Mouse (Mus musculus) embryo, embryonic 10.5 days (tissue): ENCODE data around the gene Tec.

Experiments used
- DNase-seq: peaks from one replicate; pipeline ENCODE4 v3.0.0-alpha.2; 2015; ENCODE audit warnings: low spot score

The Tec gene

DNA sequence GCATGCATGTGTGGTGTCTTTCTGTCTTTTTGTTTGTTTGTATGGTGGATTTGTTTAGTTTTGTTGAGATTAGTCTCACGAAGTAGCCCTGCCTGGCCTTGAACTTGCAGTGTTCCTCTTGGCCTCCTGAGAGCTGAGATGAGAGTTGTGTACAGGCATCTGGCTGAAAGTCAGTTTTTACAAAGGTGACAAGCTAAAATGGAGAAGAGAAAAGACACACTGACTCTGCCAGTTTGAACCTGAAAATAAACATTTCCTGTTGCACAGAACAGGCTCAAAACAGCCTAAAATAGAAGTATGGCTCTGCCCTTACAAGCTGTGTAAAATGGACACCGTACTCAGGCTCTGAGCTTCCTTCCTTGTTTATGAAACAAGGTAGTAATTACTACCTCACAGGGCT lies 14.9 kb downstream of the Tec start:
- no peak for DNase-seq

GRCm38 (mm10) chr5:72852301-72852995 lies 15.8 kb downstream of the Tec start:
- no peak for DNase-seq

DNA sequence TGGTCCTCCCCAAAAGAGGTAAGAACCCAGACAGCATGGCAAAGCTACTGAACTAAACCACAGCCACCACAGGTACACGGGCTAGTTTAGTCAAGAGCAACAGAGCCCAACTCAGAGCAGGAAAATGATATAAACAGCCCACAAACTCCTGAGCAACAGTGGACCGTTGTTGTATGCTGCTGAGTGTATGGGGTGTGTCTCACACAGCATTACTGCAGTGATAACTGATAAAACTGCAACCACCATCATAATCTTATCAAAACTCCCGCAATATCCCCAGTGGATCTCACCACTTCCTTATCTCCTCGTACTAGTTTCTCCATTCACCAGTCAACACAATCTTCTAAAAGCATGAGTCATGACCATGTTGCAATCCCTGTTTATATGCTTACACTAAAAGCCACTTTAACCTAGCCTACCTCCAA lies 16.6 kb downstream of the Tec start:
- no peak for DNase-seq

DNA sequence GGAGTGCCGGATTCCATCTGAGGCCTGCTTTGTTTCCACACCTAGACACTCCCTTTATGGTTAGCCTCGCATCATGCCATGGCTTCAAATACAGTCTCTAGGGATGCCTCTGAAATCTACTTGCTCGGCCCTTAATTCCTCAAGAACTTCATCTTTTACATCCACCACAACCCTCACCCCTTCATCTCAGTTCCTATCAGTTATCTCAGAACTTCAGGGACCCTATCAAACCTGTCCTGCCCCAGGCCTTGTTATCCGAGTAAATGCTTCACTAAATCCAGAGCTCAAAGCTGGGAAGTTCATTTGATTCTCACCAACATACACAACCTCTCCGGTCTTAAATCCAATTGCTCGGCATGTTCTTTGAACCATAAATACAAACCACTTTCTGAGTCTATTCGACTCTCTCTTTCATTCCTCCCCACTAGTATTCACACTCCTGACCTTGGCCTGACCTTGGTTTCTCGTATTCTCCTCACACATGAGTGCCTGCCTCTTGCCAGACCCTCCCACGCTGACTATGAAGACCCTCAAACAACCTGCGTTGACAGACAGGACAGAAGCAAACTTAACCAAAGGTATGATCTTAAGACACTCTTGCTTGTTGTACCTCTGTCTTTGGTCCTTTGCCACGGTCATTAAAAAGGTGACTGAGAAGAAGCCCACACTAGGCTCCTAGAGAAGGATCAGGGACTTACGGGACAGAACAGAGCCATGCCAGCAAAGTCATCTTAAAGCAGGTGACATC lies 17.2 kb downstream of the Tec start:
- DNase-seq = no peak

- DNase-seq = no peak
Observed at GRCm38 (mm10) chr5:72848889-72849435, 19.3 kb downstream of the Tec start.

GRCm38 (mm10) chr5:72846712-72847111 lies 21.6 kb downstream of the Tec start:
- DNase-seq = no peak

GRCm38 (mm10) chr5:72845928-72846630 lies 22.2 kb downstream of the Tec start:
- no peak for DNase-seq

- DNase-seq = no peak
Observed at GRCm38 (mm10) chr5:72844776-72845495, 23.3 kb downstream of the Tec start.

DNA sequence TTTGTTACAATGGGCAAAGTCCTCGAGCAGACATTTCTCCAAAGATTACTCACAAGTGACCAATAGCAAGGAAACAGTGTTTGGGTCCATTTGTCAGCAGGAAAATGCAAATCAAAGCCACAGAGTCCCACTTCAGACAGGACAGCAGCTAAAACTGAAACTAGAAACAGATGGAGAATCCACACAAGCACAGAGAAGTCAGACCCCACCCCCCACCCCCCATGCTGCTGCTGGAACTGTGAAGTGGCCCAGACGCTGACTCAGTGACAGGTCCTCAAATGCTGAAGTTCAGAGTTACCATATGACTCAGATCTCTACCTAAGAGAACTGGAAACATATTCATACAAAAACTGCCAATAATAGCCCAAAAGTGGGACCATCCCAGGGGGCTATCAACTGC lies 24.0 kb downstream of the Tec start:
- DNase-seq = peak; percentile 40

DNA sequence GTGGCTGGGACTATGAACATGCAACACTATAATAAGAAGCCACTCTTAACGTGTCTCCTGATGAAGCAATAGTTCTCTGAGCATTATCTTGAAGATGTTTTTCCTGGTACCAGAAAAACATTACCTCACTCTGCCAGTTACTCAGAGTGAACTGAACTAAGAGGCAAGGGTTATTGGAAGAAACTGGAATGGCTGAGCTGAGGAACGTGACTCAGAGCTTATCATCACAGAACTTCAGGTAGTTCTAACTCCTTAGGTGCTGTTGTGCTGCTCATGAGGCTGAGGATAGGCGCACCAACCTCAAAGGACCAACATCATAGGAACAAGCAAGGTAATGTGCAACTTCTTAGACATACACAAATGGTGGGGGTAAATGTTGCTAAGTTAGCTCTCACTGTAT lies 28.6 kb downstream of the Tec start:
- no peak for DNase-seq

DNA sequence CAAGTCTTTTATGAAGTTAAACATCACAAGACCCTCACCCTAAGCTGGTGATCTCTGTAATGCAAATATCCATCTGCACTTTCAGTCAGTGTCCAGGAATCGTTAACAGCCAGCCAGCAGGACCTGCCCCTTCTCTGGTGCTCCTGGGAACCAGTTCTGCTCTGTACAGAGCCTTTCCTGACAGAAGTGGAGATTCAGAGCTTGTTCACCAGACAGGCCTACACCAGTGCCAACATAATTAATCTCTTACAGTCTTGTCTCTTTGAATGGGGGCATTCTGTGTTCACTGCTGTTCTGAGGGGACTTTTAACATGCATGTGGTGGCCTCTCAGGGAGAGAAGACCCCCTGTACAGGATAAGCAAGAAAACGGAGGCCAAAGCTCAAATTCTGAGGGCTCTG lies 29.3 kb downstream of the Tec start:
- no peak for DNase-seq

DNA sequence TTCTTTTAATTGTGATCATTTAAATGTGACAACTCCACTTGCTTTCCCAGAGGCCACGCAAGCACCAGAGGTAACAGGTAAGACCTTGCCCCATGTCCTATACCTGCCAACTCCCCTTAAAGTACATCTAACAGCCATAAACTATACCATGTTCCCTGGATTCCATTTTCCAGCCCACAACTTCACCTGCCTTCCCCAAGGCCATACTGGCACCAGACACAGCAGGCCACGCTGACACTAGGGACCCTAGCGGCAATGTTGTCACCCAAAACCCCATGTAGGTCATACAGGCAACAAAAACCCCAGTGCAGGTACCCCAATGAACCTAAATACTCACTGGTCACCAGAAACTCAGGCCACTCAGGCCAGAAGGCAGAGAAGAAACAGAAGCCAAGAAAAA lies 32.6 kb downstream of the Tec start:
- DNase-seq = no peak

GRCm38 (mm10) chr5:72832904-72833765 lies 35.1 kb downstream of the Tec start:
- no peak for DNase-seq

GRCm38 (mm10) chr5:72832191-72832590 lies 36.1 kb downstream of the Tec start:
- DNase-seq = no peak

- DNase-seq = no peak
Observed at GRCm38 (mm10) chr5:72830988-72831610, 37.2 kb downstream of the Tec start.

DNA sequence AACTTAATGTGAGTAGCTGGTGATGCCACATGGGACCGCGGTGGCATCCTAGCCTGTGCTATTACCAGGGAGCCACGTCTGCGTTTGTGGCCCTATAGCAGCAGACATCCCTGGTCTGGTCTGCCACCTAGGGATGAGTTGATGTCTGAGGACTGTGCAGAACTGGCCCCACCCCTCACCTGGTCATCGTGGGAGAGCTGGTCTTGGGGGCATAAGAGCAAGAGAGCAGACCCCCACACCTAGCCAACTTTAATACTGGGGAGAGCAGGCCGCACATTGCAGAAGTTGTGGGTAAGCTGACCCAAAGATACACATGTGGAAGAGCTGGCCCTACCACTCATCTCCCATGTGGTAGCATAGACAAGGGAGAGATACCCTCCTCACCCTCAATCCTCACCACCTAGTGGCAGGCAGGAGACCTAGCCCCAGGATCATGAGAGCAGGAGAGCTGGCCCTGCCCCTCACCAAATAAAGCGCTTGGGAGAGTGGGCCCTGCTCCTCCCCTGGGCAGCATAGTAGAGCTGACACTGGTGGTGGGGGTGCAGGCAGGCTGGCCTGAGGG lies 38.7 kb downstream of the Tec start:
- no peak for DNase-seq

GRCm38 (mm10) chr5:72828401-72828800 lies 39.9 kb downstream of the Tec start:
- no peak for DNase-seq

DNA sequence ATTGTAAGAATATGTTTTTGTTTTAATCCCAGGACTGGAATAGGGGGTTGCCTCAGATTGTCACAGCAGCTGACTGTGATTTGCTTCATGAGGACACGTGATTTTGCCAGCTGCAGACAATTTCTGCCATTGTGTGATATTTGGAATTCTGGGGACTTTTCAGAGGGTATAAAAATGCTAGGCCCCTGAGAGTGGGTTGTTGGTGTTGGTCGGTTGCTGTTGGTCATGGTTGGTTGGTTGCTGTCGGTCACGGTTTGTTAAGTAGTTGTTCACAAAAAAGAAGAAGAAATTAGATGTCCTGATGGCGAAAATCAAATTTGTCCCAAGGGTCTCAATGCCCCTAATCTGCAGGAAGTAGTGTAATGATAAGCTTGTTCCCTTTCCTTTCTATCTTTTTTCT lies 40.8 kb downstream of the Tec start:
- DNase-seq = no peak

DNA sequence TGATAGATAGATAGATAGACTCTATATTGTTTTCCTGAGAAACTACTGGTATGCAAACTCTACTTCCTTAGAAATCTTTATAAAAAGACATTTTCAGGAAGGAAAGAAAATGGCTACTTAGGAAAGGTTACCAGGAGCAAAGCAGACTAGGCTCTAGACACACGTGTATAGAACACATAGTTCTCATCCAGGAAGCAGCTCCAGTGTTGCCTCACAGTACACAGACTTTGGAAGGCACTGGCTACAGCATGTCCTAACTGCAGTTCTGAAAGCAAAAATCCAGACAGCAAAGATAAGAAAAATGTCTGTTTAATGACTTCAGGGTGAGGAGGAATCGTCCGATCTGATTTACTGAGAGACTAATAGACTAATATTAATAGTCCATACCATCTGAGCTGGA lies 41.8 kb downstream of the Tec start:
- DNase-seq = no peak

GRCm38 (mm10) chr5:72820651-72821050 lies 47.6 kb downstream of the Tec start:
- DNase-seq = no peak
